Mouse (Mus musculus) hindbrain, embryonic 16.5 days (tissue): Measurements from ENCODE around the gene Ttc39a. TPM values are rescaled to one million over a fixed set of nuclear protein-coding genes. Genes with fewer than 3 reads are reported as not detected.

ENCODE experiments used
- ATAC-seq: fragments of 200-750 bp; cut with Nextera tagmentation; 2 replicates; pipeline ENCODE4 v1.8.0; 2017; ENCODE audit warnings: moderate TSS enrichment, moderate library complexity
- H3K27ac ChIP-seq: fragments of 300-500 bp; sonication (generic); 2 replicates; pipeline ENCODE4 v1.5.1; 2014; ENCODE audit warnings: low read depth, mild to moderate bottlenecking, control low read depth, low read length, moderate library complexity
- H3K27me3 ChIP-seq: fragments of 300-500 bp; sonication (generic); replicated peaks from 2 replicates; pipeline ENCODE4 v1.6.1; 2014; ENCODE audit warnings: low read length; ENCODE audit not compliant: control insufficient read depth, insufficient read depth
- H3K36me3 ChIP-seq: fragments of 300-500 bp; sonication (generic); 2 replicates; pipeline ENCODE4 v1.6.1; 2014; ENCODE audit warnings: mild to moderate bottlenecking, low read length, moderate library complexity, mixed read lengths; ENCODE audit not compliant: control insufficient read depth, insufficient read depth
- H3K4me1 ChIP-seq: fragments of 300-500 bp; sonication (generic); 2 replicates; pipeline ENCODE4 v1.6.1; 2014; ENCODE audit warnings: low read depth, low read length; ENCODE audit not compliant: control insufficient read depth, insufficient read depth
- H3K4me2 ChIP-seq: fragments of 300-500 bp; sonication (generic); 2 replicates; pipeline ENCODE4 v1.6.1; 2014; ENCODE audit warnings: mild to moderate bottlenecking, low read length, control low read depth, moderate library complexity
- H3K4me3 ChIP-seq: fragments of 300-500 bp; sonication (generic); 2 replicates; pipeline ENCODE4 v1.5.1; 2014; ENCODE audit warnings: mild to moderate bottlenecking, low read length, control low read depth, moderate library complexity
- H3K9ac ChIP-seq: fragments of 300-500 bp; sonication (generic); 2 replicates; pipeline ENCODE4 v1.6.1; 2014; ENCODE audit warnings: low read depth, mild to moderate bottlenecking, control low read depth, low read length, moderate library complexity
- H3K9me3 ChIP-seq: fragments of 300-500 bp; sonication (generic); 2 replicates; pipeline ENCODE4 v1.6.1; 2014; ENCODE audit warnings: mild to moderate bottlenecking, low read length, moderate library complexity; ENCODE audit not compliant: control insufficient read depth
- WGBS: fragments of 180-500 bp; shearing (Covaris S2); extraction: QIAGEN DNeasy Blood & Tissue Kit; methylation state at CpG from one replicate; pipeline ENCODE4 v1.1.7; 2014; 5-methylcytosine and 5-hydroxymethylcytosine counted together
- polyA plus RNA-seq: library from polyadenylated mRNA; unstranded; fragments of >200 nt; fragmentation: Nextera tagmentation; extraction: Ambion mirVana; gene quantifications from 2 replicates; pipeline ENCODE4 v1.2.1, GENCODE M21; 2015

Gene Ttc39a
- polyA plus RNA-seq, 1 experiment from 2014 or later = 5.0 TPM

- H3K9me3 ChIP-seq = 0 out of 2 replicates have a peak, but pooled peaks cover under 1% of the 10 kb centered on the region
- H3K9ac ChIP-seq = no peak within 1 kb of the TSS
- no peak within 1 kb of the TSS for H3K27ac ChIP-seq
- WGBS = 87% methylated on average over 3 of the region's 3 CpGs
- H3K4me2 ChIP-seq = no peak within 1 kb of the TSS
- H3K27me3 ChIP-seq = no peaks in the 10 kb centered on the region
- ATAC-seq = no peak
- no peaks in the 10 kb centered on the region for H3K4me1 ChIP-seq
- H3K4me3 ChIP-seq = no peak within 1 kb of the TSS
- H3K36me3 ChIP-seq = no peaks in the 10 kb centered on the region
These were observed 78.2 kb downstream of the Ttc39a start, which contains the start of gene Rnf11 for GRCm38 (mm10) chr4:109484621-109485020. TSS of gene Rnf11 (minus strand) at chr4:109484728.

- Histone ChIP-seq H3K4me2 (no peak overlapping the region), H3K9ac (no peak overlapping the region), H3K27ac (no peak overlapping the region), H3K4me3 (no peak overlapping the region), H3K9me3 (0 out of 2 replicates have a peak, but pooled peaks cover 4% of the 10 kb centered on the region), H3K36me3 (no peaks in the 10 kb centered on the region), H3K27me3 (no peaks in the 10 kb centered on the region), H3K4me1 (no peaks in the 10 kb centered on the region)
- no peak for ATAC-seq
- WGBS = 68% methylated on average over 1 of the region's 1 CpGs
These were observed 82.4 kb downstream of the Ttc39a start for GRCm38 (mm10) chr4:109488812-109489211.

- no peaks in the 10 kb centered on the region for H3K4me1 ChIP-seq
- no peak overlapping the region for H3K9ac ChIP-seq
- H3K9me3 ChIP-seq = 0 out of 2 replicates have a peak, but pooled peaks cover 4% of the 10 kb centered on the region
- H3K27me3 ChIP-seq = no peaks in the 10 kb centered on the region
- no peaks in the 10 kb centered on the region for H3K36me3 ChIP-seq
- ATAC-seq = no peak
- H3K4me2 ChIP-seq = no peak overlapping the region
- H3K4me3 ChIP-seq = no peak overlapping the region
- no peak overlapping the region for H3K27ac ChIP-seq
These were observed 87.2 kb downstream of the Ttc39a start for GRCm38 (mm10) chr4:109493581-109493980.

Other genes with a start within 250 kb of the Ttc39a start
- gene Osbpl9, start 204.4 kb upstream of the Ttc39a start, polyA plus RNA-seq = 72.2 and 75.8 TPM in 2 replicates
- gene Calr4, start 172.1 kb upstream of the Ttc39a start, polyA plus RNA-seq = 1.5 and 1.7 TPM in 2 replicates
- gene Eps15, start 126.4 kb upstream of the Ttc39a start, polyA plus RNA-seq = 65.5 and 72.2 TPM in 2 replicates
- gene Rnf11, start 78.1 kb downstream of the Ttc39a start, polyA plus RNA-seq = 58.8 and 60.3 TPM in 2 replicates
- not detected in 2 replicates for gene 4930522H14Rik, start 124.7 kb downstream of the Ttc39a start, polyA plus RNA-seq